In the genomic region with DNA sequence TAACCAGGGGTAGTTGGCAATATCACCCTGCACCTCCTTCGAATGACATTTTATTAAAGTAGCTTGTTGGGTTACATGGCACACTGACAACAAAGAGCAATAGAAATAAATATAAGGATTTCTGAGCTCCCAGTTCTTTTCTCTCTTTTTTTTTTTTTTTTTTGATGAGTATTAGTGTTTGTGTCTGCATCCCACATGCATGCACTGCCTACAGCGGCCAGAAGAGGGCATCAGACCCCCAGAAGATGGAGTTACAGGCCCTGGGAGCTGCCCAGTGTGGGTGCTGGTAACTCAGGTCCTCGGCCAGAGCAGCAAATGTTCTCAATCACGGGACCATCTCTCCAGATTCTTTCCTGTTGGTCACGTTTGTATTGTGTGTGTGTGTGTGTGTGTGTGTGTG, we compare ENCODE assay signal across 21 mouse cellular contexts. TPM values are rescaled to one million over a fixed set of nuclear protein-coding genes. Genes with fewer than 3 reads are reported as not detected.
A peak's percentile ranks its signal among the peaks of the same experiment; 100 is the strongest.
DNase-seq lines count a peak whose midpoint lies in the region; ATAC-seq and TF ChIP-seq lines count a peak whose summit lies in the region.
"Had no signal": no experiment of that assay in that cellular context is flagged by ENCODE, and none has a peak within 500 bp of the region (broad histone marks: within the 10 kb centered on the region; RNA-seq: fewer than 3 reads in every experiment).

No protein-coding gene starts in this region.

- WGBS in kidney, embryonic 16.5 days: 61% methylated on average over 5 of the region's 5 CpGs

- H3K27me3 ChIP-seq in kidney, embryonic 16.5 days (ENCODE audit: insufficient read depth, low read length): peaks cover 33% of the 10 kb centered on the region

- peak; percentile 11; the same call in 1 of the 2 replicates for TF ChIP-seq CTCF in left cerebral cortex, adult 2 months (IDR thresholded peaks at IDR 0.05)

- no peak overlapping the region for H3K9ac ChIP-seq in kidney, embryonic 16.5 days (replicated peaks; ENCODE audit: low read length)
- H3K9ac ChIP-seq: forebrain, embryonic 15.5 days; neural tube, embryonic 12.5 days had no signal

- H3K4me1 ChIP-seq in kidney, embryonic 16.5 days (ENCODE audit: insufficient read depth, low read length): peaks cover 13% of the 10 kb centered on the region

- peak; percentile 18 for DNase-seq in CD4-positive, CD25-positive, alpha-beta regulatory T cell, adult 2 months (ENCODE audit: low read depth, low spot score)
- no peak for DNase-seq in left cerebral cortex, adult 2 months (ENCODE audit: extremely low spot score in 1 of 2, low spot score in 2 of 2)
- DNase-seq in left cerebral cortex, postnatal 14 days (ENCODE audit: low spot score in 2 of 2): no peak
- DNase-seq in 3T3-L1 (ENCODE audit: low read depth, low spot score): peak; percentile 34
- peak; percentile 82 for DNase-seq in ZHBTc4 (ENCODE audit: low read depth, low spot score)
- no peak for DNase-seq in ovary, adult 18-20 months (ENCODE audit: low spot score)
- DNase-seq: adrenal gland, adult 8-10 months; heart, adult 18-20 months; heart, postnatal 14 days; midbrain, embryonic 14.5 days; spleen, adult 18-20 months had no signal

- intact Hi-C loops in left cerebral cortex, adult 2 months (cut with DNase I): no loop called here
- intact Hi-C loops in left cerebral cortex, postnatal 14 days (cut with DNase I): loop anchor here (5.0 kb wide), 1 partner anchor 37 kb away; no protein-coding TSS in a partner anchor

- no peaks in the 10 kb centered on the region for H3K36me3 ChIP-seq in kidney, embryonic 16.5 days (ENCODE audit: insufficient read depth, low read length)
- H3K36me3 ChIP-seq: forebrain, embryonic 15.5 days; neural tube, embryonic 12.5 days had no signal

- no peak overlapping the region for H3K27ac ChIP-seq in left cerebral cortex, adult 2 months
- no peak overlapping the region for H3K27ac ChIP-seq in kidney, embryonic 16.5 days (ENCODE audit: low read length)
- H3K27ac ChIP-seq: forebrain, embryonic 15.5 days; neural tube, embryonic 12.5 days had no signal

- H3K4me3 ChIP-seq in left cerebral cortex, adult 2 months: no peak overlapping the region
- H3K4me3 ChIP-seq in kidney, embryonic 16.5 days (ENCODE audit: low read length): no peak overlapping the region
- H3K4me3 ChIP-seq: forebrain, embryonic 15.5 days; neural tube, embryonic 12.5 days had no signal

- no peak overlapping the region for H3K4me2 ChIP-seq in kidney, embryonic 16.5 days (replicated peaks; ENCODE audit: low read depth, low read length)
- H3K4me2 ChIP-seq: forebrain, embryonic 15.5 days; neural tube, embryonic 12.5 days had no signal

- ATAC-seq in CD4-positive, CD25-positive, alpha-beta regulatory T cell, adult 4 months: no peak
- no peak for ATAC-seq in kidney, embryonic 16.5 days (ENCODE audit: low FRiP score, low TSS enrichment)
- ATAC-seq: forebrain, embryonic 15.5 days; intestine, embryonic 16.5 days had no signal

- H3K9me3 ChIP-seq in kidney, embryonic 16.5 days (ENCODE audit: low read length): no peaks in the 10 kb centered on the region
- H3K9me3 ChIP-seq: forebrain, embryonic 15.5 days; neural tube, embryonic 12.5 days had no signal

RNA-seq across cellular contexts. Expression of gene Ace, which starts 3.1 kb away (rescaled TPM):
- polyA plus RNA-seq in CD4-positive, CD25-positive, alpha-beta regulatory T cell, adult 4 months (2017; shearing (Covaris generic)): not detected
- 10 to 100 TPM in 1 of 2 experiments, 1 to 10 TPM in 1; 9.1 to 13.0 TPM for total RNA-seq in left cerebral cortex, adult 2 months (2021)
- total RNA-seq in left cerebral cortex, postnatal 14 days (2021): 10 to 100 TPM in 1 of 2 experiments, 1 to 10 TPM in 1; 9.7 to 10.5 TPM
- polyA plus RNA-seq in kidney, embryonic 16.5 days (2015; fragmentation: Nextera tagmentation; extraction: Ambion mirVana): 17.5 and 18.6 TPM in 2 replicates

RNA-seq across cellular contexts. Expression of gene Cyb561, which starts 11.6 kb away (rescaled TPM):
- 1 to 10 TPM in 1 of 2 experiments, under 1 TPM in 1; 0.48 to 1.7 TPM for polyA plus RNA-seq in CD4-positive, CD25-positive, alpha-beta regulatory T cell, adult 4 months (2017; shearing (Covaris generic))
- total RNA-seq in left cerebral cortex, adult 2 months (2021): 10 to 100 TPM; 87.9 to 92.8 TPM
- total RNA-seq in left cerebral cortex, postnatal 14 days (2021): 10 to 100 TPM; 64.4 to 65.2 TPM
- polyA plus RNA-seq in kidney, embryonic 16.5 days (2015; fragmentation: Nextera tagmentation; extraction: Ambion mirVana): 33.9 and 37.3 TPM in 2 replicates

RNA-seq across cellular contexts. Expression of gene Ace3, which starts 29.8 kb away (rescaled TPM):
- not detected for polyA plus RNA-seq in CD4-positive, CD25-positive, alpha-beta regulatory T cell, adult 4 months (2017; shearing (Covaris generic))
- total RNA-seq in left cerebral cortex, adult 2 months (2021): not detected
- total RNA-seq in left cerebral cortex, postnatal 14 days (2021): not detected
- polyA plus RNA-seq in kidney, embryonic 16.5 days (2015; fragmentation: Nextera tagmentation; extraction: Ambion mirVana): not detected in 2 replicates
- total RNA-seq: adrenal gland, adult 8-10 months; common myeloid progenitor, adult 5-6 weeks; heart, adult 18-20 months; heart, postnatal 14 days; layer of hippocampus, adult 18-20 months; left cerebral cortex, postnatal 10 days had no signal
- polyA plus RNA-seq: embryonic facial prominence, embryonic 14.5 days; liver, embryonic 16.5 days; neural tube, embryonic 12.5 days had no signal

RNA-seq across cellular contexts. Expression of gene Kcnh6, which starts 43.2 kb away (rescaled TPM):
- under 1 TPM in 1 of 2 experiments, not detected in 1; 0.18 TPM for polyA plus RNA-seq in CD4-positive, CD25-positive, alpha-beta regulatory T cell, adult 4 months (2017; shearing (Covaris generic))
- total RNA-seq in left cerebral cortex, adult 2 months (2021): 1 to 10 TPM; 2.3 to 2.4 TPM
- 1 to 10 TPM; 1.5 to 1.7 TPM for total RNA-seq in left cerebral cortex, postnatal 14 days (2021)
- polyA plus RNA-seq in kidney, embryonic 16.5 days (2015; fragmentation: Nextera tagmentation; extraction: Ambion mirVana): 0.19 and 0.25 TPM in 2 replicates
- total RNA-seq: common myeloid progenitor, adult 5-6 weeks had no signal

Comparison
In these comparisons a context has a peak if more than half of its experiments do, and no peak if none do; other contexts are left out.
1. DNase-seq: peak in CD4-positive, CD25-positive, alpha-beta regulatory T cell, adult 2 months (single experiment), 3T3-L1 (single experiment) and ZHBTc4 (single experiment); none in left cerebral cortex, adult 2 months (0 of 2), left cerebral cortex, postnatal 14 days (0 of 2) and ovary, adult 18-20 months (single experiment).